Mouse (Mus musculus) gastrocnemius, adult 8-10 months (tissue): ENCODE results near the gene Aunip. TPM values are rescaled to one million over a fixed set of nuclear protein-coding genes. Genes with fewer than 3 reads are reported as not detected.

Source experiments
- DNase-seq, 2 experiments: peaks; one replicate each; pipeline ENCODE4 v3.0.0; 2022; ENCODE audit warnings: low spot score in 2 of 2
- total RNA-seq, 4 experiments: library from RNA; stranded (reverse); gene quantifications; 2 replicates each; pipeline ENCODE4 v1.2.4; 2022

Aunip gene
- total RNA-seq: not detected

- peak; percentile 78 to 88 for DNase-seq
Observed at GRCm38 (mm10) chr4:134510845-134511411, at the start of gene Aunip. Aunip (plus strand) TSS chr4:134510999.

- no peak for DNase-seq
Observed at GRCm38 (mm10) chr4:134461252-134461651, 49.5 kb upstream of the Aunip start.

GRCm38 (mm10) chr4:134465789-134466188 lies 45.0 kb upstream of the Aunip start:
- DNase-seq: no peak

- DNase-seq: no peak
Observed at GRCm38 (mm10) chr4:134466381-134467262, 44.2 kb upstream of the Aunip start.

- no peak for DNase-seq
Observed at GRCm38 (mm10) chr4:134467435-134468214, 43.2 kb upstream of the Aunip start.

GRCm38 (mm10) chr4:134468215-134468575 lies 42.6 kb upstream of the Aunip start, which contains the start of gene Stmn1:
Stmn1 (plus strand) TSS chr4:134468320.
- peak; percentile 74 to 87 for DNase-seq

GRCm38 (mm10) chr4:134468578-134469266 lies 42.1 kb upstream of the Aunip start:
- DNase-seq: peak; percentile 81 to 85

- DNase-seq: no peak
Observed at GRCm38 (mm10) chr4:134469341-134469796, 41.4 kb upstream of the Aunip start.

GRCm38 (mm10) chr4:134469985-134470384 lies 40.8 kb upstream of the Aunip start:
- DNase-seq: no peak

GRCm38 (mm10) chr4:134471469-134471868 lies 39.3 kb upstream of the Aunip start:
- DNase-seq: no peak

- DNase-seq: no peak
Observed at GRCm38 (mm10) chr4:134473764-134474163, 37.0 kb upstream of the Aunip start.

- DNase-seq: no peak
Observed at GRCm38 (mm10) chr4:134474240-134474639, 36.6 kb upstream of the Aunip start.

GRCm38 (mm10) chr4:134476899-134477298 lies 33.9 kb upstream of the Aunip start:
- no peak for DNase-seq

GRCm38 (mm10) chr4:134478031-134478430 lies 32.8 kb upstream of the Aunip start:
- peak; percentile 78 to 81 for DNase-seq

GRCm38 (mm10) chr4:134479839-134480238 lies 31.0 kb upstream of the Aunip start:
- DNase-seq: peak; percentile 11 to 26

- DNase-seq: peak; percentile 20 to 48
Observed at GRCm38 (mm10) chr4:134480864-134481263, 29.9 kb upstream of the Aunip start.

- DNase-seq: no peak
Observed at GRCm38 (mm10) chr4:134481270-134481669, 29.5 kb upstream of the Aunip start.

GRCm38 (mm10) chr4:134482442-134482841 lies 28.4 kb upstream of the Aunip start:
- DNase-seq: no peak

- DNase-seq: no peak
Observed at GRCm38 (mm10) chr4:134483078-134483688, 27.6 kb upstream of the Aunip start.

- DNase-seq: no peak
Observed at GRCm38 (mm10) chr4:134483696-134484095, 27.1 kb upstream of the Aunip start.

- no peak for DNase-seq
Observed at GRCm38 (mm10) chr4:134484231-134484630, 26.6 kb upstream of the Aunip start.
